Mouse (Mus musculus) CH12.LX (cell line): ENCODE results near the gene Nr2f2.

Experiments used
- SMC3 ChIP-seq: IDR thresholded peaks from 2 replicates; pipeline ENCODE4 v1.6.1; 2011; ENCODE audit warnings: low read depth, low read length, improper control_type of control experiment
- USF1 ChIP-seq: IDR thresholded peaks from 2 replicates; pipeline ENCODE4 v1.6.1; 2014; ENCODE audit warnings: low read depth, mild to moderate bottlenecking, inconsistent platforms, low read length, improper control_type of control experiment
- ZC3H11A ChIP-seq: IDR thresholded peaks from 2 replicates; pipeline ENCODE4 v1.6.1; 2012; ENCODE audit warnings: low read depth, mild to moderate bottlenecking, inconsistent platforms, low read length, improper control_type of control experiment
- ZNF384 ChIP-seq: IDR thresholded peaks from 2 replicates; pipeline ENCODE4 v1.6.1; 2012; ENCODE audit warnings: low read depth, low read length, improper control_type of control experiment, inconsistent platforms

GRCm38 (mm10) chr7:70338265-70338640 lies 28.3 kb downstream of the Nr2f2 start:
- TF ChIP-seq SMC3 (no peak), ZNF384 (no peak), ZC3H11A (no peak), USF1 (no peak)
